In the genomic region with DNA sequence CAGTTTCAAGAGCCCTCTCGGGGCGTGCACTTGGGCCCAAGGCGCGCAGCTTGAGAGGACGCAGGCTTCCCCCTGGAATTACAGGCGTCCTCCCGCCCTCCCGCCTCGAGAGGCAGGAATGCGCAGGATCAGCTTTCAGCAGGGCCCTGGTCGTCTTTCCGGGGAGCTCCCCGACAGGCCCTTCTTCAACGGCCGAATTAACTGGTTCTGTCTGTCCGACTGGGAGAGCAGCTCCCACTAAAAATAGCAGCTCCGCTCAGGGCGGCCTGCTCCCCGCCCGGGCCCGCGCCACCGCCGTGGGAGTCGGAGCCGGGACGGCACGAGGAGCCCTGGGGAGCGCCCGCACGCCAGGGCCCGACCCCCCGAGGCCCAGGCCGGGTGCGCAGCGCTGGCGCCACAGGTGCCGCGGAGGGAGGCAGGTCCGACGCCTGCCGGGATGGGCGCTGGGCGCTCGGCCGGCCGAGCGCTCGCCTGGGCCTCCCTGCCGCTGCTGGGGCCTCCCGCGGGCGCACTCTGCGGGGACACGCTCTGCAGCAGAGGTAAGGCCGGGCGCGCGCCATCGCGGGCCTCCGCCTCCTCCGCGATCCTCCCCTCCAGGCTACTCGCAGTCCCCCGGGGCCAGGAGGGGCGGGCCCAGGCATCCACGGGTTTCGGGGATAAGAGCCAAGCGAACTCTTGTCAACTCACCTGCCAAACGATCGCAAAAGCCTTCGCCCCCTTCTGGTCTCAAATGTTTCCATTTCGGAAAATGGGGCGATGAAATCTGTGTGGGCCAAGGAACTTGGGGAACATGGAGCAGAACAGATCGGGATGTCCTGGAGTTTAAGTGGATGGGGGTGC, we compare ENCODE assay signal across 8 mouse cellular contexts. TPM values are rescaled to one million over a fixed set of nuclear protein-coding genes. Genes with fewer than 3 reads are reported as not detected.
DNase-seq lines count a peak whose midpoint lies in the region; ATAC-seq and TF ChIP-seq lines count a peak whose summit lies in the region.

No protein-coding gene starts in this region.

- peaks cover 10% of the 10 kb centered on the region; the same call in 1 of the 2 replicates for H3K4me1 ChIP-seq in embryonic facial prominence, embryonic 11.5 days (ENCODE audit: control insufficient read depth, insufficient read depth, low read length)
- peaks cover 60% of the 10 kb centered on the region for H3K4me1 ChIP-seq in heart, embryonic 15.5 days (replicated peaks)
- H3K4me1 ChIP-seq in stomach, postnatal 0 days (replicated peaks; ENCODE audit: control insufficient read depth, insufficient read depth): peaks cover 2% of the 10 kb centered on the region; the same call in 1 of the 2 replicates

- ATAC-seq in embryonic facial prominence, embryonic 11.5 days (replicated peaks; ENCODE audit: insufficient number of reproducible peaks, low FRiP score, low TSS enrichment, low read depth): peak; percentile 24; the same call in 1 of the 2 replicates
- ATAC-seq in heart, embryonic 15.5 days (replicated peaks; ENCODE audit: insufficient number of reproducible peaks, insufficient read depth, low FRiP score, low read depth): peak; percentile 61
- ATAC-seq in megakaryocyte progenitor cell, adult 5-6 weeks (replicated peaks; ENCODE audit: poor library complexity): 0 out of 2 replicates have a peak, but pooled peaks have one; percentile 11
- peak; percentile 75 for ATAC-seq in stomach, postnatal 0 days (ENCODE audit: low FRiP score, low TSS enrichment)
- ATAC-seq in inflammation-experienced regulatory T-cells, adult 6 months: no peak

- H3K9me3 ChIP-seq in embryonic facial prominence, embryonic 11.5 days (replicated peaks; ENCODE audit: control insufficient read depth, low read length): no peaks in the 10 kb centered on the region
- H3K9me3 ChIP-seq in heart, embryonic 15.5 days (replicated peaks): no peaks in the 10 kb centered on the region
- no peaks in the 10 kb centered on the region for H3K9me3 ChIP-seq in stomach, postnatal 0 days (ENCODE audit: control insufficient read depth, low read length)

- H3K27ac ChIP-seq in embryonic facial prominence, embryonic 11.5 days (replicated peaks; ENCODE audit: low read depth, low read length): peak overlapping the region; percentile 70
- peak overlapping the region; percentile 98 for H3K27ac ChIP-seq in heart, embryonic 15.5 days
- peak overlapping the region; percentile 94 for H3K27ac ChIP-seq in stomach, postnatal 0 days (replicated peaks)

- no peaks in the 10 kb centered on the region for H3K36me3 ChIP-seq in embryonic facial prominence, embryonic 11.5 days (replicated peaks; ENCODE audit: control insufficient read depth, insufficient read depth, low read depth, low read length)
- H3K36me3 ChIP-seq in heart, embryonic 15.5 days: no peaks in the 10 kb centered on the region
- H3K36me3 ChIP-seq in stomach, postnatal 0 days (ENCODE audit: control insufficient read depth, insufficient read depth, low read length): no peaks in the 10 kb centered on the region

- peak; percentile 74 for TF ChIP-seq CTCF in stomach, postnatal 0 days (IDR thresholded peaks at IDR 0.05; ENCODE audit: low read depth)

- H3K4me3 ChIP-seq in embryonic facial prominence, embryonic 11.5 days (ENCODE audit: low read depth, low read length): peak overlapping the region; percentile 55
- peak overlapping the region; percentile 63 for H3K4me3 ChIP-seq in heart, embryonic 15.5 days
- peak overlapping the region; percentile 60 for H3K4me3 ChIP-seq in stomach, postnatal 0 days (ENCODE audit: low read depth, low read length)

- under 1% methylated on average over 63 of the region's 76 CpGs for WGBS in embryonic facial prominence, embryonic 11.5 days
- WGBS in heart, embryonic 15.5 days: under 1% methylated on average over 75 of the region's 76 CpGs
- WGBS in stomach, postnatal 0 days: under 1% methylated on average over 74 of the region's 76 CpGs

- H3K4me2 ChIP-seq in embryonic facial prominence, embryonic 11.5 days (ENCODE audit: low read depth, low read length): peak overlapping the region; percentile 97
- peak overlapping the region; percentile 89 for H3K4me2 ChIP-seq in heart, embryonic 15.5 days
- H3K4me2 ChIP-seq in stomach, postnatal 0 days (replicated peaks; ENCODE audit: low read depth): peak overlapping the region; percentile 97

- peak; percentile 29 to 40 for DNase-seq in B cell, adult 2 months
- DNase-seq in ZHBTc4 (ENCODE audit: low read depth, low spot score): peak; percentile 93
- peak; percentile 68 for DNase-seq in embryonic facial prominence, embryonic 11.5 days (ENCODE audit: low spot score)
- peak; percentile 81 for DNase-seq in kidney, postnatal 14 days
- DNase-seq in stomach, postnatal 0 days (ENCODE audit: low spot score): peak; percentile 85

- no peak for TF ChIP-seq EP300 in stomach, postnatal 0 days (optimal IDR thresholded peaks at IDR 0.05)

- H3K9ac ChIP-seq in embryonic facial prominence, embryonic 11.5 days (replicated peaks; ENCODE audit: low read length): peak overlapping the region; percentile 79
- peak overlapping the region; percentile 77 for H3K9ac ChIP-seq in heart, embryonic 15.5 days
- peak overlapping the region; percentile 83 for H3K9ac ChIP-seq in stomach, postnatal 0 days (ENCODE audit: low read length)

- peaks cover 24% of the 10 kb centered on the region for H3K27me3 ChIP-seq in embryonic facial prominence, embryonic 11.5 days (ENCODE audit: control insufficient read depth, insufficient read depth, low read length)
- peaks cover 6% of the 10 kb centered on the region; the same call in 1 of the 2 replicates for H3K27me3 ChIP-seq in heart, embryonic 15.5 days
- no peaks in the 10 kb centered on the region for H3K27me3 ChIP-seq in stomach, postnatal 0 days (ENCODE audit: control insufficient read depth, insufficient read depth, low read length)

RNA-seq across cellular contexts. Expression of gene Dab2ip, which starts 23.7 kb away (rescaled TPM):
- polyA plus RNA-seq in embryonic facial prominence, embryonic 11.5 days (2014; fragmentation: Nextera tagmentation; extraction: Ambion mirVana): 47.8 and 49.5 TPM in 2 replicates
- 44.0 and 46.9 TPM in 2 replicates for polyA plus RNA-seq in heart, embryonic 15.5 days (2015; fragmentation: Nextera tagmentation; extraction: Ambion mirVana)
- total RNA-seq in megakaryocyte progenitor cell, adult 5-6 weeks (2015): 3.9 and 4.0 TPM in 2 replicates
- 3.0 and 4.1 TPM in 2 replicates for total RNA-seq in megakaryocyte progenitor cell, adult 5-6 weeks (2017)
- 46.4 and 48.1 TPM in 2 replicates for polyA plus RNA-seq in stomach, postnatal 0 days (2015; fragmentation: Nextera tagmentation; extraction: Ambion mirVana)
- polyA plus RNA-seq in inflammation-experienced regulatory T-cells, adult 6 months (2017; shearing (Covaris generic)): under 1 TPM; 0.46 to 0.69 (median 0.54) TPM

Comparison
In these comparisons a context has a peak if more than half of its experiments do, and no peak if none do; other contexts are left out.
1. DNase-seq: peak in every context shown above with its lines; median percentile 93 in ZHBTc4; 85 in stomach, postnatal 0 days; 81 in kidney, postnatal 14 days; 68 in embryonic facial prominence, embryonic 11.5 days; 34 in B cell, adult 2 months.
2. RNA of gene Dab2ip, which starts 23.7 kb away (polyA plus RNA-seq): 47.8 to 49.5 TPM in embryonic facial prominence, embryonic 11.5 days, 46.4 to 48.1 TPM in stomach, postnatal 0 days and 44.0 to 46.9 TPM in heart, embryonic 15.5 days; 0.46 to 0.69 TPM in inflammation-experienced regulatory T-cells, adult 6 months; every median in the first group is over 10 times any median in the second.
3. Peak in every context shown above with its lines, with median percentiles within 50 percentile points of each other: H3K27ac ChIP-seq, H3K4me2 ChIP-seq, H3K4me3 ChIP-seq and H3K9ac ChIP-seq.